Mouse (Mus musculus): ENCODE results near the gene Prrx1.

Gene Prrx1

DNA sequence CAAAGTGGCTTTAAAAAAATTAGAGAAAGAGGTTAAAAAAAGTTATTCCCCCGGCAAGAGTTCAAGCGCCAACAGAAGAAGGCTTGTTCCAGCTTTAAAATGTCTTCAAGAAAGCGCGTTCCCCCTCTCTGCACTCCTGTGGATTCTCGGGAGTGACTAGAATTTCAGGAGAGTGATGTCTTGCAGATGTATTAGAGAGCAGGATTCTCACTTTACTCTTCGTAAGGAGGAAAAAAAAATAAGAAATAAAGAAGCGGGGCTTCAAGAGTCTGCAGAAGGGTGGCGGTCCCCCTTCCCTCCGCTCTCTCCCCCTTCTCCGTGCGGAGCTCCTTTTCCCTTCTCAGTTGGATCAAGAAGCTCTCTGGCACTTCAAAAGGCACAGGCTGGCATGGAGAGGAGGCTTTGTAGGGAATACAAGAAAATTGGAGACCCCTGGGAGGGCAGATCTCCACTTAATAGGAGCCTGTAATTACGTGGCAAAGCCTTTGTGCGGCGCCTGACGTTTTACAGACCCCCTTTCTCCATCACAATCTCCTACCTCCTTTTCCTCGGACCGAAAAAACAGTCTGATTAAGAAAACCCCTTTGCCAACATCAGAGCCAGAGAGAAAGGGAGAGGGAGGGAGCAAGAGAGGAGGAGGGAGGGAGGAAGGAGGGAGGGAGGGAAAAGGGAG is at the start of gene Prrx1:
Gene Prrx1, minus strand, starts transcription at position 610 of the 673 bp plus-strand sequence.
- no peak for DNase-seq (ENCODE audit: low read depth, low spot score)

DNA sequence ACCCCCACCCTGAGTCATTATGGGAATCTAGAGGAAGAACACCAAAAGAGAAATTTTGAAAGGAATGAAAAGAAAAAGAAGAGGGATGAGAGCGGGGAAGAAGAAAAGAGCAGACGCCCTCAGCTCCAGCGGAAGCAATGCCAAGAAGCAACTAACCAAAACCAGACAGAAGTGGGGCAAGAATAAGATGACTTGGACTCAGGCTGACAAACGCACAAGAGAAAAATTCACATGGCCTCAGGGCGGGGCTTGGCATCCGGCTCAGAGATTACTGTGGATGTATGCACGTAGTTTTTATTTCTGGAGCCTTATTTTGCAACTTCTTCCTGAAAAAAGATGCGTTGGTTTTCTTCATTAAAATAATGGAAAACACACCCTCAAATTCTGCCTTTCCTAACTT is 48.7 kb upstream of the Prrx1 start:
- no peak for DNase-seq (ENCODE audit: low read depth, low spot score)

DNA sequence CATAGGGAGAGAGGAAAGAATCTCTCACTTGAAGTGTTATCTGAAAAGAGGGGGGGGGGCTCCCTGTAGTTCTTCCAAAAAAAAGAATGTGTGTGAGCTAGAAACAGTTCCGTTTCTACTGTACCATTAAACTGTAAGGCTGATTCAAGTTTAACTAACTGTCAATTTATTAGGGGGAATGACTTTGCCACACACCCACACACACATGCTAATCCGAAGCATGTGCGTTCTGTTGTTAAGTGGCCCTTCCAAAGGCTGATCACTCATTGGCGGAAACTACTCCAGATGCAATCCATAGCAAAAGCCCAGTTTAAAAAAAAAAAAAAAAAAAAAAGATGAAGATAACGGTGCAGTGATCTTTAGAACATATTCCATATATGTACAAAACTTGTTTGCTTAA is 47.9 kb upstream of the Prrx1 start:
- DNase-seq (ENCODE audit: low read depth, low spot score) = no peak

DNA sequence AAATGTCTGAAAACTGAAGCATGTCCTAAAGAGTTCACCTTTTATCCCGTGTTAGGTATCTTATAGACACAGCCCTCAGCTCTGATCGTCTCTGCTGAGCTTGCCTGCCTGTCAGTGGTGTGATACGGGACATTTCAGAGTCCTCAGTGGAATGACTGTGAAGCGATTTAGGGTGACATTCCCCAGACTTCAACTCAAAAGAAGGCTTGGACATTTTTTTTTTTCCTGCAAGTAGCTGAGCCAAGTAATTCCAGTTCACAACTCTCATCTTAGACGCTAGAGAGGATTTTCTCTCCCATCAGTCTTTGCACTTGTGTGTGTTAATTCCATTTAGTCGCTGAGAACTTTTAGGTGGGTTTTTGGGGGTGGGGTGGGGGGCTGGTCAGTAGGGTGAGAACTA is 47.3 kb upstream of the Prrx1 start:
- no peak for DNase-seq (ENCODE audit: low read depth, low spot score)

DNA sequence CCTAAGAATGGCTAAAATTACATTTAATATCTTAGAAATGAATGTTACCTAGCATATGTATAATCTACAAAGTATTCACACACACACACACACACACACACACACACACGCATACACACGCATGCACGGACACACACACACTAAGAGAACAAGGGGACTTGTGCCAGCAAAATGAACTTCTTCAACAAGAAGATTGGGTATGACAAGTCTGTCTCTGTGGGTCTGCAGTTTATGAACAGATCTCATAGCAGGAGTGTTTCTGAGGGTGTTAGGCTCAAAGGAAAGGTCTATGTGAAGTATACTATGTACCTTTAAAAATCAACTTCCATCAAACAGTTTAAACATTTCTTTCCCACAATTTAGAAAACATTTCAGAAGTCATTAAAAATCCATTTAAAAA is 46.0 kb upstream of the Prrx1 start:
- no peak for DNase-seq (ENCODE audit: low read depth, low spot score)

DNA sequence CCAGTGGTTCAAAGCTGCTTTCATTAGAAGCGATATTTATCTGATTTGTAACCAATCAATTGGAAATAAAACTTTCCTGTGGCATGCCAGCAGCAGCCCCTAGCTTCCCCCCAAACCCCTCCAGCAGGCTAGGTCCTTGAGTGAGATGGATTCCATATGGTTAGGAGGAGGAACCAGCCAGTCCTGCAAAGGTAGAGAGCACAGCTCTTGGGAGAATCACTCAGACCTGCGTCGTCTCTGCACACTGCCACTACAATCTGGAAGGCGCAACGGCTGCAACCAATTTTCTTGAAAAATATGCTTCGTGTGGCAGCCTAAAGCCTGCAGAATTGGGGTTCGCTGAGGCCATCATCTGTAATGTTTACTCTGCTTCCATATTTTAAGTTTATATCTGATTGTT is 44.7 kb upstream of the Prrx1 start:
- DNase-seq (ENCODE audit: low read depth, low spot score) = no peak

DNA sequence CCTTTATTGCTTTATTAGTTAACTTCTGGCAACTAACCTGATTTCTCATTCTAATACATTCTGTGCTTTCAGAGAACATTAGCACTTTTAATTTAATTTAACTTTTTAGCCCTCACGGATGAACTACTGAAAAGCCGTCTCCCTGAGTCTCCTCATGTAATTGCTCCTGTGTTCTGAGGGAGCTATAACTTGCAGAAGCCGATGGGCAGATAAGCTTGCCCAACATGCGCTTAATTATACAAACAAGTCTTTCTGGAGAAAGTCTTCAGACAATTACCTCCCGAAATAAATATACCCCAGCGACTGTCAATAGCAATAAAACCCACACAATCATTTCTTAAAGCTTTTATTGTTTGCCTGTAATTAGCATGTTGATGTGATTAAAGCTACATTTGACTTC is 44.2 kb upstream of the Prrx1 start:
- no peak for DNase-seq (ENCODE audit: low read depth, low spot score)

DNA sequence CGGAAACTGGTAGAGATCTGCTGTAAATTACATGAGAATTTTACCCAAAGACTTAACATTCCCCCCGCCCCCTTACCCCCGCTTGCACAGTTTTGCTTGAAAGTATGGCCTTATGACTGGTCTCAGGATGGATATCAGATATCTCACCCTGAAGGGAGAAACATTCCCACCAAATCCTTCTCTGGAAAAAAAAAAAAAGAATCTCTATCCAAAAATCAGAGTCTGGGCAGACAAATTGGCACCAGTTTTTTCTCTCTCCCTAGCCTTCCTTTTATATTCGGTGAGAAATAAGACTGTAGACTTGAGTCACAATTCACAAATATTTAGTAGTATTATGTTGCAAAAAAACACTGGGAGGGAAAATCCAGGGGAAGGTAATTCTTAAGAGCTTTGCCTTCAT is 42.7 kb upstream of the Prrx1 start:
- DNase-seq (ENCODE audit: low read depth, low spot score) = no peak

DNA sequence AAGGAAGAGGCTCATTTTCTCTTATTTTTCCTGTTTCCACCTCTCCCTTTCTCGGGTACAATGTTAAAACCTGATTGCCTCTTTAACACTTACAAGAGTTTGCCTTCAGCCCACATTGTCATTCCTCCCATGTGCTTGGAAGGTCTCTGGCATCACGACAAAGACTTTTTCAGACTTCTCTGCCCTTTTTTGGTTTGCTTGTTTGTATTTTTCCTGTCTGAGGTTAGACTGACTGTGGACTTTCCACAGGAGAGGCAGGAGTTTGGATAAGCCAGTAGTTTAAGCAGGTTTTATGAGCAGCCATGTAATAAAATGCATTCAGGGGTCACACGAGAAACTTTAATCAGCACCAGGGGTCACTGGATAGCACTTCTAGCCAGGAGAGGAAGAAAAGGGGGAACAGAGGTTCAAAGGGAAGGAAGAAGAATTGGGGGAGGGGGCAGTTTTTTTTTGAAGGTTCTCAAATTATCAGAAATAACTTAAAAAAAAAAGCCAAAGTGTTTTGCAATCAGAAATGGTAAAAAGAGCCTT is 42.2 kb upstream of the Prrx1 start:
- DNase-seq (ENCODE audit: low read depth, low spot score) = no peak

DNA sequence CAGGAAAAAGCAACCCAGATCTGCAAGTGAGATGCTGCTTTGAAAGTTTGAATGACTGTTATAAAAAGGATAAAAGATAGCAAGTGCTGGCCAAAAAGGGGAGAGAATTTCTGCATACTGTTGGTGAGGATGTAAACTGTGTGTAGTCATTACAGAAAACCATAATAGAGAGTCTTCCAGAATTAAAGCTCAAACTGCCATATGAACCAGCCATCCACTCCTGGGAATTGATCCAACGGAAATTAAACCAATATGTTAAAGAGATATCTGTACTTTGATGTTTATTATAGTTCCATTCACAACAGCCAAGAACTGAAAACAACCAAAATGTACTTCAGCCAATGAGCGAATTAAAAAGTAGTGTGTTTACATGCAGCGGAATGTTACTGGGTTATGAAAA is 37.5 kb upstream of the Prrx1 start:
- DNase-seq (ENCODE audit: low read depth, low spot score) = no peak

DNA sequence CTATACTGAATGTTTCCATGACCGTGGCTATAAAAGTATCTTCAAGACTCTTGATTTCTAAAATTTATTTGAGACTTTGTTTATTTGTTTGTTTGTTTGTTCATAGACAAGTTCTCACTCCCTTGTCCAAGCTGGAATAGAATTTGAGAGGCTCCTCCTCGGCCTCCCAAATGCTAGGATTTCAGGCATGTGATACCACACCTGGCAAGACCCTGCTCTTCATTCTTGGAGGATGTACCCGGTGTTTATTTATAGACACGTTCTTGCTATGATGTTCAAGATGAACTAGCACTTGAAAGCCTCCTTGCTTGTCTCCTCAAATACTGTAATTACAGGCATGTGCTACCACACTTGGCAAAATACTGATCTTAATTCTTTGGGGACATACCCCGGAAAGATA is 32.0 kb upstream of the Prrx1 start:
- no peak for DNase-seq (ENCODE audit: low read depth, low spot score)

DNA sequence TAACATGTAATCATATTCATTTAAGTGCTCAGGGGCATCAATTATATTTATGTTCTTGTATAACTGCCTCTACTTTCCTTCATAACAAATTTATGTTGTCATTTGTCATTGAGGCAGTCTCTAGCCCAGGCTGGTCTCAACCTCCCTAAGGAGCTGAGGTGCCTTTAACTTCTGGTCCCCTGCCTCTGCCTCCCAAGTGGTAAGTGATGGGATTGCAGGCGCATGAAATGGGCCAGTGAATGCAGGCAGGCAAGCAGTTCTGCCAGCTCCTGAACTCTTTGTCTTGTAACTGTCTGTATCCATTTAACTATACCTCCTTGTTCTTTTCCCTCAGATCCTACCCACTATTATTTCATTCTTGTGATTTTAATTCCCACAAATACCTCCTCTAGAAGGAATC is 31.4 kb upstream of the Prrx1 start:
- peak; percentile 47 for DNase-seq (ENCODE audit: low read depth, low spot score)

DNA sequence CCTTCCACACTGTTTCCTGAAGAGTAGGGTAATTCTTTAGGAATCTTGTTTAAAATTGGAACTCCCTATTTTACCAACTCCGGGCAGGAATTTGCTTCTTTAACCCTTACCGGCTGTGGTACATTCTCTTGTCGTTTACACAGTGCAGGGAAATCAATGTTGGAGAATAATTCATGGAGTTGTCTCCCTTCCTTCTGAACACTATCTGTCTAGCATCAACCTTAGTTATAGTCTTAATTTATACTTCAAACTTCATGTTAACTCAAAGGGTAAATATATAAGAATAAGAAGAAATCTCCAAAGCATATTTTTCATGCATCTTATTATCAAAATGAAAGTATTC is 25.7 kb upstream of the Prrx1 start:
- no peak for DNase-seq (ENCODE audit: low read depth, low spot score)

DNA sequence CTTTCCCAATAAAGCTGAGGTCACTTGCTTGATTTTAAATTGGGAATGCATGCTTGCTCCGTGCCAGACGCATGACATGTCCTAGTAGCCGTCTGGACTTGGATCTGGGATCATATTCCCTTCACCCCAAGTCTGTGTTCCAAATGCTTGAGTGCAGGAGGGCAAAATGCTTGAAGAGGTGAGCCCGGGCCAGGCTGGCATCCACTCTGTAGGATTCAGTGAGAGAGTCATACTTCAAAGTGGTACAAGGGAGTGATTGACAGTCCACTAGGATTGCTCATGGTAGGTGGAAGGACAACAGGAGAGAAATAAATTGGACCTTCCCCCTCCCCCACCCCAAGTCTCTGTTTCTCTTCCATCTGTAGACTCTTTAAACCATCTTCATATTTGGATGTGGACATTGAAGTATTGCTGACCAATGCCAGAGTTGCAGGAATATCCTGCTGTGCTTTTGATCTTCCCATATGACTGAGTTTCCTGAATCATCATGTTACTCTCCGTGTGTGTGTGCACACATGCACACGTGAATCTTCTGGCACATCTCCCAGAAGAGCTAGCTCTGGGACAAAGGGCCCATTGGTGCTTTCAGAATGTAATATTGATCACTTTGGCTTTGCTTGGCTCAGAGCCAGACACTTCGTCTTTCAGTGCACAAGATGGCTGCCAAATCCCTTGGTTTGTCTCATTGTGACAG is 25.2 kb upstream of the Prrx1 start:
- DNase-seq (ENCODE audit: low read depth, low spot score) = no peak

DNA sequence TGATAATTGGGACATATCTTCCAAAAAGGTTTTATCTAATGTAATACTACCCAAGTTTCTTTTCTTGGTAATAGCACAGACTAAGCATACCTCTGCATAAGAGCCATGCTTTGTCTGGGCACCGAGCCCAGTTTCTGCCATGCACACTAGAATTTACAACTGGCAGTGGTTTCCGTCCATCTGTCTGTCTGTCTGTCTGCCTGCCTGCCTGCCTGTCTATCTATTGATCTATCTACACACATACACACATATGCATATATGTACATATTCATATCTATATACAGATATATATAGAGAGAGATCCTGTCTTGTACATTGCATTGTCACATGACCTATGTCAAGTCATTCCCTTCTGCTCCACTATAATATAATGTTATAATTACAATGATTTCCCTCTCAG is 24.3 kb upstream of the Prrx1 start:
- DNase-seq (ENCODE audit: low read depth, low spot score) = no peak

DNA sequence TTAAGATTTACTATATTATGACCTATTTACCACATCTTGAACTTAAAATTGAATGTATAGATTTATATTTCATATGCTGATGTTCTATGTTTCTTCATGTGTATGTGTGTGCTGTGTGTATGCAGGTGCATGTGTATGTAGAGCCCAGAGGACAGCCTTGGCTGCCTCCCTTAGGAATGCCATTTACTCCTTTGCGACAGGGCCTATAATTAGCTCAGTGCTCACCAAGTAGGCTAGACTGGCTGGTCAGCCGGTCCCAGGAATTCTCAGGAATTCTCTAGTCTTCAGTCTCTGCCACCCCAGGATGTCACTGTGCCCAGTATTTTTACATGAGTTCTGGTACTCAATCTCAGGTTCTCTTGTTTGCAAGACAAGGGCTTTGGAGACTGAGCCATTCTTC is 13.8 kb upstream of the Prrx1 start:
- DNase-seq (ENCODE audit: low read depth, low spot score) = no peak

DNA sequence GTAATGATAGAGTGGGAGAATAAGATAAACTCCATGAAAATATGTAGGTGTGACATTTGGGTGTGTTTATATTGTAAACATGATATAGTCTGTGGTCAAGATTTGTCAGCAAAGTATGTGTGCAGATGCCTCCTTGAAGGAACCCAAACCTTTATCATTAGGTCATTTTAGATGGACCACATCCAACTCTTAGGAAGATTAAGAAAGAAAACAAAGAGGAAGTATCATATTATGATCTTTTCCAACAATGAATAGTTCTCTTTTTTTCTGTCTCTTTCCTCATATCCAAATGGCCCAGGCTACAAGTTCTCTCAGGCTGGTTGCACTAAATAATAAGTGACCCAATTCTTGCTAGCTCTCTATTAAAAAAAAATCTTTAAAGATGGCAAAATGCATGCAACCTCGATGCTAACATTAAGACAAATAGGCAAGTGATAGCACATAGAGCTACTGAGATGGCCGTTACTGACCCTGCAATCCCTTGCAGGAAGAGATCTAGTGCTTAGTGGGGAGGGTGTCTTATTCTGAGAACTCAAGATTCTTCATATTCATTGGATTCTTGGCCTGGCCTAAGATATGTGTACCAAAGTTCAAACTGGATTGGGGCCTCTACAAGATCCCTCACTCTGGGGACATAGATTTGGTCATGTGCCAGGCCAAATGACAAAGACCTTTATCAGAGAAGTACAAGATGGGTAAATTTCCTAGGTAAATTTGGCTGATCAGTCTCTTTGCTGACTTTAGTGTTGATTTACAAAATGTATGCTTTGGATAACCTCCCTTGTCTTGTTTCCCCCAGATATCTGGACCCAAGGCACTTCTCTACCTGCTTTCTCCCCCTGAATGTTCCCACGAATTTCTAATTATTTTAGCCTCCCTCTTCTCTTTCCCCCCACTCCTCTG is 6.4 kb upstream of the Prrx1 start:
- no peak for DNase-seq (ENCODE audit: low read depth, low spot score)

DNA sequence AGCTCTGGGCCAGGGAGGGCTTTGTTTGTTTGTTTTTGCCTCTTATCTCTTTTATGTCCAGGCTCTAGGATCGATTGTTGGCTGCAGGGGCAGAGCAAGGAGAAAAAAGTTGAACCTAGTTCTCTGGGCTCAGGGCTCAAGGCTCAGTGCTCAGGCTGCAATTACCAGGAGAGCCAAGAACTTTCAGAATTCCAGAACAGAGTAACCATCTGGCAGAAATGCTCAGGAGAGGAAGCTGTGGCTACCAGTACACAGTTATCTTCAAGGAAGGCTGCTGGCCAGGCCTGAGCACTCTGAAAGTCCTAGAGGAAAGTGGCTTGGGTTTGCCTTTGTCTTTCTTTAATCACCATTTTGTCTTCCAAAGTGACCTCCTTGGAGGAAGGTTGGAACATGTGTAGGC is 3.4 kb upstream of the Prrx1 start:
- DNase-seq (ENCODE audit: low read depth, low spot score) = no peak

DNA sequence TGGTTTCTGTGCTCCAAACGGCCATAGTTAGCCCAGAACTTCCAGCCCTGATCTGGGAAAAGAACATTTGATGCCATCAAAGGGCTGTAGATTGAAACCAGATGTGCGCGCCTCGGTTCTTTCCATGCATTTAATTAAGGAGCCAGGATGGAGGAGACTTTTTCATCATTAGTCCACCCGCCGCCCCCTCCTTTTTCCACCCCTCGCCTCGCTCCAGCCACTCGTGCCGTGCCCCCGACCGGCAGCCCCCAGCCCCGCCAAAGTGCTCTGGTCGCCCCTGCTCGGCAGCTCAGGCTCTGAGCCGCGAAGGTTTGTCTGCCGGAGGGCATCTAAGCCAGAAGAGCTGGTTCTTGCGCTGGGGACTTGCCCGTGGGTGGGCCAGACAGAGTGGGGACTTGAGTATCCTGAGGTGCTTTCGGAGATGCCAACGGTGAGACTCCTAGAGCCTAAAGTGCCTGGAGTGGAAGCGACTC is 1.4 kb upstream of the Prrx1 start:
- DNase-seq (ENCODE audit: low read depth, low spot score) = no peak

DNA sequence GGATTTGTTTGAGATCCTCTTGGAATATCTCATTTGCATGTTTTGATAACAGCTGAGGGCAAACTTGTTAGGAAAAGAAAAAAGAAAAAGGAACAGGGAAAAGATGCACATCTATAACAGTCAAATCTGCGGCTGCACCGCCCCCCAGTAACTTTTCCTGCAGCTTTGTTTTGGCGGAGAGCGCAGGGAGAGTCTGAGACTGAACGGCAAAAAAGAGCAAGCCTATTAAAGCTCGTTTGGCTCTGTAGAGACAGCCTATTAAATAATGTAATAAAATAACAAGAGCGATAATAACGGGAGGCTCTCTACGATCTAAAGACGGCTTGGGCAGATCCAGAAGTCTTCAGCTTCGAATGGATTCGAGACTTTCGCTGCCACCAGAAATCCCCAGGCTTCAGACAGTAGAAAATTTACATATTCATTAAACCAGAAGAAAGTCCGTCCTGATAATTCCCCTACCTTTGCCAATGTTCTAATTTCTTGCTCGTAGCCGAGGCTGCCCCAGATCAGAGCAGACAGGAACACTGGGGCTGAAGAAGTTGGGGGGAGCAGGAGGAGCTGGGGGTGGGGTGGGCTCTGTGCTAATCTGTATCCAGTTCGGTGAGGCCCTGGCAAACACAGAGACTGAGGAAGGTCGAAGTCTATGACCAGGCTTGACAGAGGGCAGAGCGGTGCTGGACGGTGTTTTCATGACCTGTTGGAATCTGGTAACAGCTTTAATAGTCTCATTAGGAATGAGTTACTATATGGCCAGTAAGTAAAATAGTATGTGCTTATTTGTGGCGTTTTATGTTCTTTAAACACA is 613 bp upstream of the Prrx1 start:
- DNase-seq (ENCODE audit: low read depth, low spot score) = no peak

Measured in R1 (cell line).